Mouse (Mus musculus): ENCODE measurements around the gene Cdhr3.
"Not testable (repeated sequence)": the region's sequence is repeated elsewhere in the genome, so short reads cannot be mapped to it uniquely, and the experiment has no call there.

Cdhr3 gene

GRCm38 (mm10) chr12:33083362-33083761, 9.3 kb downstream of the Cdhr3 start:
- no peak for ATAC-seq (ENCODE audit: insufficient number of reproducible peaks, low FRiP score, low TSS enrichment)

- ATAC-seq (ENCODE audit: insufficient number of reproducible peaks, low FRiP score, low TSS enrichment) = no peak
Observed at GRCm38 (mm10) chr12:33076309-33076708, 16.4 kb downstream of the Cdhr3 start.

GRCm38 (mm10) chr12:33071901-33072672, 20.6 kb downstream of the Cdhr3 start:
- ATAC-seq (ENCODE audit: insufficient number of reproducible peaks, low FRiP score, low TSS enrichment) = peak; percentile 42; the same call in 1 of the 2 replicates

GRCm38 (mm10) chr12:33068977-33069376, 23.7 kb downstream of the Cdhr3 start:
- ATAC-seq (ENCODE audit: insufficient number of reproducible peaks, low FRiP score, low TSS enrichment) = no peak

- no peak for ATAC-seq (ENCODE audit: insufficient number of reproducible peaks, low FRiP score, low TSS enrichment)
Observed at GRCm38 (mm10) chr12:33066355-33066754, 26.3 kb downstream of the Cdhr3 start.

- no peak for ATAC-seq (ENCODE audit: insufficient number of reproducible peaks, low FRiP score, low TSS enrichment)
Observed at GRCm38 (mm10) chr12:33065162-33065561, 27.5 kb downstream of the Cdhr3 start.

GRCm38 (mm10) chr12:33064266-33064665, 28.4 kb downstream of the Cdhr3 start:
- no peak for ATAC-seq (ENCODE audit: insufficient number of reproducible peaks, low FRiP score, low TSS enrichment)

- no peak for ATAC-seq (ENCODE audit: insufficient number of reproducible peaks, low FRiP score, low TSS enrichment)
Observed at GRCm38 (mm10) chr12:33063250-33063649, 29.4 kb downstream of the Cdhr3 start.

GRCm38 (mm10) chr12:33062379-33062778, 30.3 kb downstream of the Cdhr3 start:
- not testable (repeated sequence) for ATAC-seq (ENCODE audit: insufficient number of reproducible peaks, low FRiP score, low TSS enrichment)

GRCm38 (mm10) chr12:33061651-33062050, 31.0 kb downstream of the Cdhr3 start:
- ATAC-seq (ENCODE audit: insufficient number of reproducible peaks, low FRiP score, low TSS enrichment) = no peak

GRCm38 (mm10) chr12:33057231-33058048, 35.2 kb downstream of the Cdhr3 start:
- peak; percentile 84 for ATAC-seq (ENCODE audit: insufficient number of reproducible peaks, low FRiP score, low TSS enrichment)

GRCm38 (mm10) chr12:33056574-33056973, 36.1 kb downstream of the Cdhr3 start:
- no peak for ATAC-seq (ENCODE audit: insufficient number of reproducible peaks, low FRiP score, low TSS enrichment)

GRCm38 (mm10) chr12:33056074-33056473, 36.6 kb downstream of the Cdhr3 start:
- no peak for ATAC-seq (ENCODE audit: insufficient number of reproducible peaks, low FRiP score, low TSS enrichment)

GRCm38 (mm10) chr12:33053746-33054145, 38.9 kb downstream of the Cdhr3 start:
- ATAC-seq (ENCODE audit: insufficient number of reproducible peaks, low FRiP score, low TSS enrichment) = no peak

GRCm38 (mm10) chr12:33053311-33053710, 39.4 kb downstream of the Cdhr3 start:
- ATAC-seq (ENCODE audit: insufficient number of reproducible peaks, low FRiP score, low TSS enrichment) = no peak

- no peak for ATAC-seq (ENCODE audit: insufficient number of reproducible peaks, low FRiP score, low TSS enrichment)
Observed at GRCm38 (mm10) chr12:33048391-33048790, 44.3 kb downstream of the Cdhr3 start.

- ATAC-seq (ENCODE audit: insufficient number of reproducible peaks, low FRiP score, low TSS enrichment) = no peak
Observed at GRCm38 (mm10) chr12:33046434-33046833, 46.2 kb downstream of the Cdhr3 start.

- no peak for ATAC-seq (ENCODE audit: insufficient number of reproducible peaks, low FRiP score, low TSS enrichment)
Observed at GRCm38 (mm10) chr12:33045533-33046361, 46.9 kb downstream of the Cdhr3 start.

- ATAC-seq (ENCODE audit: insufficient number of reproducible peaks, low FRiP score, low TSS enrichment) = no peak
Observed at GRCm38 (mm10) chr12:33041476-33041875, 51.2 kb downstream of the Cdhr3 start.

- ATAC-seq (ENCODE audit: insufficient number of reproducible peaks, low FRiP score, low TSS enrichment) = no peak
Observed at GRCm38 (mm10) chr12:33040811-33041210, 51.9 kb downstream of the Cdhr3 start.

- ATAC-seq (ENCODE audit: insufficient number of reproducible peaks, low FRiP score, low TSS enrichment) = no peak
Observed at GRCm38 (mm10) chr12:33038676-33039075, 54.0 kb downstream of the Cdhr3 start.
